Mouse (Mus musculus) layer of hippocampus, adult 2 months (tissue): Measurements from ENCODE around the gene Gramd2. TPM values are rescaled to one million over a fixed set of nuclear protein-coding genes. Genes with fewer than 3 reads are reported as not detected.

Experiments
- DNase-seq, 2 experiments: peaks; one replicate each; pipeline ENCODE4 v3.0.0; 2022; ENCODE audit warnings: low spot score in 2 of 2
- H3K27ac ChIP-seq: fragments of 200-600 bp; 2 replicates; pipeline ENCODE4 v1.8.1; 2022
- H3K4me3 ChIP-seq: fragments of 200-600 bp; 2 replicates; pipeline ENCODE4 v1.8.1; 2022; ENCODE audit warnings: mild to moderate bottlenecking
- CTCF ChIP-seq: fragments of 200-600 bp; conservative IDR thresholded peaks from 2 replicates; pipeline ENCODE4 v1.8.1; 2022; ENCODE audit warnings: antibody characterized with exemption, mild to moderate bottlenecking, moderate library complexity
- total RNA-seq, 2 experiments: library from RNA; stranded (reverse); gene quantifications; 2 replicates each; pipeline ENCODE4 v1.2.3; 2021

Gene Gramd2
- total RNA-seq, 2 experiments from 2014 or later: 5.7 to 7.5 TPM

DNA sequence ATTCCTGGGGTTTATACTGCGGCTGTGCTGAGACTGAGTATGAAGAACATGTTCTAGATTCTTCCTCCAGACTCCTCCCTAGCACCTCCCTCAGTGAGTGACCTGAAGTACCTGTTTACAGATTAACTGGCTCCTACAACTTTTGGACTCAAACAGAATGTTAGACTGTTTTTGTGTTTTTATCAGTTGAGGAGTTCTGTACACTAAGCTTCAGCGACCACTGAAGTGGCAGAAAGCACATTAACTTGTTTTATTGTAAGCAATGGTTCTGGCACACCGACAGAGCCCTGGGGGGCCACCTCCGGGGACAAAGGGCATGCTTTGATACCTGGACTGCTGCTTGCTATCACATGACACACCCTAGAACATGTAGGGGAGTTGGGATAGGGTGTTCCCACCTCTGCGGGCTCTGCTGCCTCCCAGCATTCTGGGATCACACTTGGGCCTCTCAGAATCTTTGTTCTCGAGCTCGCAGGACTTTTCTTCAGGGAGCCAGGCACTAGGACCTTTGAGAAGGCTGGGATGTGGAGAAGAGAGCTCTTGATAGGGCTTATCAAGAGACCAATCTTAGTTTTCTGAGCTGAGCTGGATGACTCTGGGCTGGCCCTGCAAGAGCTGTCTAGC, 36.4 kb downstream of the Gramd2 start:
- no peak for TF ChIP-seq CTCF
- no peak for DNase-seq
- Histone ChIP-seq H3K4me3 (no peak overlapping the region), H3K27ac (no peak overlapping the region)

DNA sequence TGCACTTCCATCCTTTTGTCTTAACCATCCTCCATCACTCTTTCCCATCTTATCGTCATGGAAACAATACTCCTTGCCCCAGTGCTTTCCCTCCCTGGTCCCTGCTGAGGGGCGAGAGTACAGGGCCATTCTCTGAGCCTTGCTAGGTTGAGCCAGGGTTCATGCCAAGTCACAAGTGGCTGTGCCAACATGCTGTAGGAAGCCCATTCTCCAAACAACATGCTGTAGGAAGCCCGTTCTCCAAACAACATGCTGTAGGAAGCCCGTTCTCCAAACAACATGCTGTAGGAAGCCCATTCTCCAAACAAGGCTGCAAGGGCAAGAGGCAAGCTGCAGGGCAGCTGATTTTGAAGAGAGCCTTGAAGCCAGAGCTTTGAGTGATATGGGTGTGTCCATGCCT, 38.3 kb downstream of the Gramd2 start:
- H3K27ac ChIP-seq: no peak overlapping the region
- H3K4me3 ChIP-seq: no peak overlapping the region
- no peak for TF ChIP-seq CTCF
- DNase-seq: no peak

DNA sequence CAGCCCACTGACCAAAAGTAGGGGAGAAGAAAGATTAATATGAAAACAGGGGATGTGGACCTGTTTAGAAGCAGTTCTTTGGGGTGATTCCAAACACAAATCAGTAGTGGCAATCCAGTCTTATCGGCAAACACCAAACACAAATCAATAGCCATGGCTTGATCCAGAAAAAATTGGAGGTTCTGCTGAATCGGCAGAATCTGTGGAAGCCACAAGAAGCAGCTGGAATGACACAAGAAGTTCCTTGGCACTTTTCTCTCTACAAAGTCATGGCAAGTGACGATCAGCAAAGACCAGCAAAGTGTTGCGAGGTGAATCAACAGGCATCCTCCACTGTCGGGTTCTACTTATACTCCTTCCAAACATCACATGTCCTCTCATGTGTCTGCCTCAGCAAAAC, 41.2 kb downstream of the Gramd2 start:
- DNase-seq: no peak
- TF ChIP-seq CTCF: no peak
- Histone ChIP-seq H3K4me3 (no peak overlapping the region), H3K27ac (no peak overlapping the region)

DNA sequence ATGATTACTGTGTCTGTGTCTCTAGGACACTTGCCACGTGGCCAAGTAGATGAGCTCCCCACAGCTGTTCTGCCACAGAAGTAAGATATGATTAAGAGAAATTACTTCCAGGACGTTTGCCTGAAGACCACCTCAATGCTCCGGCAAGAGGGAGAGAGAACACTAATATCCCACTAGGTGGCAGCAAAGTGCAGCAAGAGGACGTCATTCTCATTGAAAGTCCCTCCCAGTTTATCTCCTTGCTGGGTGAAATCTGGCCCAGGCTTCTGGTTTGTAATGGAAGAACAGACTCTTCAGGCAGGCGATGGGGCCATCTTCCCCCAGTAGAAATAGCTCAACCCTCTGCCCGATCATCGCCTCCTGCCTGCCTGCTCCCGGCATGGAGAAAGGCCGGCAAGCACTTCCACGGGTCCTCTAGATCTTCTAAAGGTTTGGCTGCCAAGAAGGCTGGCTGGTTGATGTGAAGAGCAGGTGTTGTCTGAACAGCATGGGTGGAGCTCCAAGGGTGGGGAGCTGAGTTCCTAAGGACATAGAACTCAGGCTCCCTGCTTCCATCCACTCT, 43.2 kb downstream of the Gramd2 start:
- peak overlapping the region; percentile 87 for H3K27ac ChIP-seq
- peak; percentile 94 for TF ChIP-seq CTCF
- peak; percentile 74 to 82 for DNase-seq
- peak overlapping the region; percentile 52 for H3K4me3 ChIP-seq

DNA sequence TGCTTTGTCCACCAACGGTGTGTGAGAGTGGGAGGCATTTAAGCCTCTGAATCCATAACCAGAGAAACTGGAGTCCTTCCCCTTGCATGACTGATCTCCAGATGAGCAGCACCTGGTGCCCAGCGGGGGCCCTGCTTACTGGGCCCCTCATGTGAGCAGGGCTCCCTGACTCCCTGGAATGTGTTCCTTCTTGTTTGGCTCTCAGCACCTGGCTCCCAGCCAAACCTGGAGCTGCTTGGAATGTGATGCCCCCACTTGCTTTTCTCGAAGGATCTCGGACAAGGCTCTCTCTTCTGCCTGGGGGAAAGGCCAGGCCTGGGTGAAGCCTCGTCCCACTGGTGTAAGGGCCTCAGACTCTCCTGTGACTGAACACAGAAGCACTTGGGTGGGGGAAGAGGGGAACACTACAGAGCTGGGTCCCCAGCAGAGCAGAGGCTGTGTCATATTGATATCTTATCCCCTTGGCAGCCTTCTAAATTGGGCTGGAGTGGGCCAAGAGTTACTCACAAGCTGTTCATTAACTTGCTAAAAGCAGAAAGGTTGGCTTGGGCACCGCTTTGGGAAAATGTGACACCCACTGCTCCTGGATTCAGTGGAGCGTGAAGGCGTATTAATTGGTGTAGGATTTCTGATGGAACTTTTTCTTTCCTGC, 44.0 kb downstream of the Gramd2 start:
- H3K27ac ChIP-seq: peak overlapping the region; percentile 87
- no peak for TF ChIP-seq CTCF
- peak overlapping the region; percentile 52; the same call in 1 of the 2 replicates for H3K4me3 ChIP-seq
- peak; percentile 44 to 58 for DNase-seq

DNA sequence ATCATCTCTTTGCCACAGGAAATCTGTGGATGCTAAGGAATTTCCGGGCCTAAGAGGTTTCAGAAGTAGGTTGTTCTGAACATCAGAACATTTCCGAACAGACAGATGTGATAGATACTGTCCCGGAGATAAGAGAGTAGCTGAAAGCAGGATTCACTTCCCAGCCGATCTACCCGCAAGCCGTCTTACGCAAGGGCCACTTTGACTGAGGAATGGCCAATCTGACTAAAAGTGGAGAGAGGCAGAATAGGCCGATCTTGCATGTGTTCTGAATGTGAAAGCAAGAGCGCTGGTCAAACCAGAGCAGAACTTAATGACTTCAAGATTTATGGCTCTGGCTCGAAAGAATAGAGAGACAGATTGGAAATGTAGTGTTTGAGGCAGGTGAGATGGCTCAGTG, 45.6 kb downstream of the Gramd2 start:
- DNase-seq: no peak
- H3K27ac ChIP-seq: no peak overlapping the region
- no peak overlapping the region for H3K4me3 ChIP-seq
- no peak for TF ChIP-seq CTCF

DNA sequence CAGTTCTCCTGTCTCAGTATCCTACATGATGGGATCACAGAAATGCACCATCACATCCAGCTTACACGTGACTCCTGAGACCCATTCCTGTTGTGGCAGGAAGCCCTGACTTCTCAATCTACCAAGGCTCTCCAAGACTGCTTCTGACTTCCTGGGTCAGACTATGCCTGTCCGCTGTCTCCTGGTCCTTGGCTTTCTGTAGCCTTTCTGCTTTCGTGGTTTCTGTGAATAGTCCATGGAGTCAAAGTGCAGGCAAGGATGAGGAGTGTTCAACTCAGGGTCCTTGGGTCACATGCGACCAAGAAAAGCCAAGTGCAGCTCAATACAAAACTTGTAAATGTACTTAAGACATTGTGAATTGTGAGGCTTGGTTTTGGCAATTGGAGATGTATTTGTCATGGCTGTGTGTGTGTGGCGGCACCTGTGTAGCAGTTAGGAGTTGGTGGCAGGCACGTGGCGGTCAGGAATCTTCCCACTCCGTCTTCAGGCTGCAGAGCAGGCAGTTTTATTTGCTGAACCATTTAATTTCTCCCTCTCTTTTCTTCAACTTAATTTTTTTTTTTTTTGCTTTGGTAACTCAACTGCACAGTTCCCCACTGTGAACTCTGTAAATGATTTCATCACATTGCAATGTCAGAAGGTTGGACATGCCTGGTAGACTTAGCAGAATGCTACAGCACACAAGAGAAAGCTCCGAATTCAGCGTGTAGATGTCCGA, 47.8 kb downstream of the Gramd2 start:
- no peak for DNase-seq
- TF ChIP-seq CTCF: no peak
- no peak overlapping the region for H3K4me3 ChIP-seq
- H3K27ac ChIP-seq: no peak overlapping the region

DNA sequence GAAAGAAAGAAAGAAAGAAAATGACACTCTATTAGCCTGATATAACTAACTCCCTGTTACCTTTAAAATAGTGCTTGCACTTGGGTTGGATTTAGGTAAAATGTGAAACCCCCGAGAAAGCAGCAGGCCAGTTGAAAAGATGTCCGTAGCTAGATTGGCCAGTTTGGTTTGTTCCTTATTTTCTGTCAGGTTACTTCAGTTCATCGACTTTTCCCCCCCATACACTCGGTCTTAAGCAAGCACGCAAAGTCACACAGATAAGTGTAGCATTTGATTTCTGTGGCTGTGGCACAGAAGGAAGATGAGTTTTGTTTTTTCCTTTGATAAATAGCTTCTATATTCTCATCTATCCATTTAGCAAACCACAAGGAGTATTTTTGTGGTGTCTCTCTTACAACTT, 51.2 kb downstream of the Gramd2 start:
- no peak for TF ChIP-seq CTCF

DNA sequence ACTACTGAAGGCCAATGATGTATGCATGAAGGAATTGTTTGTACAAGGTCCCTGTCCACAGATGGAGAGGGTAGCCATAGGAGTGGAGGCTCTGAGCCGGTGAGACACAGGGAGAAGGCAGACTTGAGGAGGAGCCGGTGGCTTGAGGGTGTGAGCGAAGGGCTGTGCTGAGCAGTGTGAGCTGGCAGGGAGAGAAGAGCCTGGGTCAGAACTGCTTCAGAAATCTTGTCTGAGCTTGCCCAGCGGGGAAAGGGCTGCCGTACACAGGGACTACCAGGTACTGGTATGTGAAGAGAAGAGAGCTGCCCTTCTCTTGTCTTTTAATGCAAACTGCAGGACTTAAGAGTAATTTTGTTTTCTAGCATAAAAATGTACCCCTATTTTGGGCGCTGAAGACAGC, 53.1 kb downstream of the Gramd2 start:
- H3K27ac ChIP-seq: no peak overlapping the region
- TF ChIP-seq CTCF: no peak
- no peak overlapping the region for H3K4me3 ChIP-seq
- no peak for DNase-seq

More for the DNA sequence above, 51.2 kb downstream of the Gramd2 start:
- no peak overlapping the region for H3K27ac ChIP-seq
- no peak overlapping the region for H3K4me3 ChIP-seq
- DNase-seq: no peak

DNA sequence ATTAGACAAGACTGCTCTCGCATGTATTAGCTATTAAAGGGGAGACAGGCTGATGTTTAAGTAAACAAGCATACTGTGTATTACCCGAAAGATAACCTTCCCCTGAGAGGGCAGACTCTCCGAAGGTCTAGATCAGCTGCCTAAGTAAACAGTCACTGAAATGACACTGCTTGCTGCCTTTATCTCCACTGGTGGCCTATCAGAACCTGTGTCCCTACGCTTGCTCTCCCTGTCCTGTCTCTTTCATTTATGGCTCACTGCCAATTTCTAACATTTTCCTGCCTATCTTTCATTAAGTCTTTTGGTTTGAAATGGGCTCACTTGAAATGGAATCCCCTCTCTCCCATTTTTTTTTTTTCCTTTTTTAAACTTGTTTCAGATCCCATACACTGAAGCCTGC, 55.5 kb downstream of the Gramd2 start:
- Histone ChIP-seq H3K4me3 (no peak overlapping the region), H3K27ac (no peak overlapping the region)
- no peak for DNase-seq
- no peak for TF ChIP-seq CTCF

DNA sequence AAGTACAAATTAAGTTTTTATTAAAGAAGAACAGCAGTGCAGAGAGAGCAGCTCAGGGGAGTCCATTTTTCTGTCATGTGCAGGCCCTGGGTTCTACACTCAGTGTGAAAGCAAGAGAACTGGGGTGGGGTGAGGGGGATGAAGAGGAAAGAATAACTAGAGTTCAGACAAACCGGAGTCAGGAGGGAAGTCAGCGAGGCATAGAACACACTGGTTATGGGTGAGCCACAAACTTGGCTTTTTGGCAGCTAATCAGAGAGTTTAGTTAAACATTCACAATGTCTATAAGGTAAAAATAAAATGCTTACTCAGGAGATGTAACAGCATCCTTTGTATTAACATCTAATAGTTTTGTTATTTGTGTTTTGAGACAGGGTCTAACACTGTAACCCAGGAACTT, 60.6 kb downstream of the Gramd2 start:
- H3K27ac ChIP-seq: no peak overlapping the region
- no peak for DNase-seq
- TF ChIP-seq CTCF: no peak
- H3K4me3 ChIP-seq: no peak overlapping the region

DNA sequence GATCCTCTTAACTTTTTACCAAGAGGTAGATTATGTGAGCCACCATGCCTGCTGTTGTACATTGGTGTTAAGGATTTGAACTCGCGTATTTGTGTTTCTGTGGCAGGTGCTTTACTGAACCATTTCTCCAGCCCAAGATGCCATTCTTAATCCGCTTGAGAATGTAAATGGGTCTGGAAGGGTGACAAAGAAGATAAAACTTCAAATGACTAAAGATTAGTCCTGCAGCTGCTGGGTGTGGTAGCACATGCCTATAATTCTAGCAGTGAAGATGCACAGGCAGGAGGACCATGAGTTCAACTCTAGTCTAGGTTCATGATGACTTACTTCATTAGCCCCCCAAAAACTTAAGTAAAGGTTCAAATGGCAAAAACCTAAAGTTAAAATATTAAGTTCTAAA, 64.0 kb downstream of the Gramd2 start:
- Histone ChIP-seq H3K27ac (no peak overlapping the region), H3K4me3 (no peak overlapping the region)
- TF ChIP-seq CTCF: no peak
- DNase-seq: no peak

DNA sequence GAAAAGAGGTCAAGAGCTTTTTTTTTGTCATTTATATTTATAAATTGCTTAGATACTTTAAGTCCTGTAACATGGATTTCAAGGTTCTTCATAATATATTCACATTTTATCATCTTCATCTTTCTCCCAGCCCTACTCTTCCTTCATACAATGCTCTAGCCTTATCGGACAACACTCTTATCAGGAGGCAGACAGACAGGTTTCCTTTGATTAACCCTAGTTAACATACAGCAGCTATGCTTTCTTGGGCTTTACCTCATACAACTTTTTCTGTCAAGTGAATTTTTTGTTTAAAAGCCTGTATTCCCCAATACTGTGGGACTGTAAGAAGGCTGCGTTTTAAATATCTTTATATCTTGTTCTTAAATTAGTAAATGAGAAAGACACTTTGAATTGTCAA, 68.4 kb downstream of the Gramd2 start:
- Histone ChIP-seq H3K4me3 (no peak overlapping the region), H3K27ac (no peak overlapping the region)
- DNase-seq: no peak
- TF ChIP-seq CTCF: no peak
